Mouse (Mus musculus) CH12.LX (cell line): ENCODE data around the gene Myo19. TPM values are rescaled to one million over a fixed set of nuclear protein-coding genes. Genes with fewer than 3 reads are reported as not detected.

ENCODE experiments used
- DNase-seq: peaks from one replicate; pipeline ENCODE4 v3.0.0-alpha.2; 2013; ENCODE audit errors: extremely low read depth
- H3K27ac ChIP-seq: 2 replicates; pipeline ENCODE4 v1.5.1; 2012; ENCODE audit warnings: low read depth, mild to moderate bottlenecking, control low read depth, moderate library complexity; ENCODE audit not compliant: insufficient read depth
- H3K27me3 ChIP-seq: replicated peaks from 2 replicates; pipeline ENCODE3; 2012; ENCODE audit warnings: inconsistent platforms
- H3K36me3 ChIP-seq, 2 experiments: replicated peaks in 1 of 2; 2 replicates each; pipeline versions ENCODE3 to v1.6.1; 2012; ENCODE audit warnings: inconsistent platforms in 1 of 2, low read length in 1 of 2, mild to moderate bottlenecking in 1 of 2, mixed read lengths in 1 of 2, moderate library complexity in 1 of 2; ENCODE audit not compliant: control insufficient read depth in 1 of 2, insufficient read depth in 1 of 2
- H3K4me1 ChIP-seq, 2 experiments: 2 replicates each; pipeline ENCODE4 v1.6.1; 2012; ENCODE audit warnings: inconsistent platforms in 1 of 2, moderate library complexity in 1 of 2; ENCODE audit not compliant: insufficient read depth in 2 of 2, control insufficient read depth in 1 of 2
- H3K4me2 ChIP-seq: 2 replicates; pipeline ENCODE4 v1.6.1; 2012; ENCODE audit warnings: low read depth, mild to moderate bottlenecking, control low read depth; ENCODE audit not compliant: poor library complexity, insufficient read depth, severe bottlenecking
- H3K4me3 ChIP-seq, 3 experiments: fragments of 150-350 bp in 1 of 3; sonication (generic) in 1 of 3; replicated peaks in 1 of 3; 2 replicates each; pipeline versions ENCODE3 to v1.5.1; 2011 to 2012; ENCODE audit warnings: low read depth in 2 of 3, low read length in 2 of 3, mild to moderate bottlenecking in 2 of 3, moderate library complexity in 2 of 3, control low read depth in 1 of 3, improper control_type of control experiment in 1 of 3, inconsistent platforms in 1 of 3, mixed read lengths in 1 of 3; ENCODE audit not compliant: poor library complexity in 1 of 3
- H3K79me2 ChIP-seq: replicated peaks from 2 replicates; pipeline ENCODE4 v1.6.1; 2012; ENCODE audit warnings: mild to moderate bottlenecking, moderate library complexity; ENCODE audit not compliant: control insufficient read depth, poor library complexity, insufficient read depth, severe bottlenecking; ENCODE audit errors: extremely low read depth
- H3K9ac ChIP-seq: 2 replicates; pipeline ENCODE4 v1.6.1; 2012; ENCODE audit warnings: low read depth, mild to moderate bottlenecking, control low read depth, moderate library complexity; ENCODE audit not compliant: insufficient read depth
- H3K9me3 ChIP-seq: replicated peaks from 2 replicates; pipeline ENCODE3; 2012; ENCODE audit warnings: low read length, inconsistent platforms, mixed read lengths
- BHLHE40 ChIP-seq: IDR thresholded peaks from 2 replicates; pipeline ENCODE4 v1.6.1; 2011; ENCODE audit warnings: mild to moderate bottlenecking, low read depth, low read length, improper control_type of control experiment
- CHD1 ChIP-seq: IDR thresholded peaks from 2 replicates; pipeline ENCODE4 v1.6.1; 2012; ENCODE audit warnings: low read depth, low read length, improper control_type of control experiment, inconsistent platforms
- CHD2 ChIP-seq: IDR thresholded peaks from 2 replicates; pipeline ENCODE4 v1.6.1; 2011; ENCODE audit warnings: low read length, improper control_type of control experiment
- CTCF ChIP-seq, 2 experiments: IDR thresholded peaks in 1 of 2; conservative IDR thresholded peaks in 1 of 2; 2 replicates each; pipeline ENCODE4 v1.5.1; 2011 to 2012; ENCODE audit warnings: low read depth in 2 of 2, low read length in 2 of 2, improper control_type of control experiment in 1 of 2, inconsistent platforms in 1 of 2, mild to moderate bottlenecking in 1 of 2, moderate library complexity in 1 of 2
- E2F4 ChIP-seq: IDR thresholded peaks from 2 replicates; pipeline ENCODE4 v1.6.1; 2011; ENCODE audit warnings: low read depth, low read length, improper control_type of control experiment; ENCODE audit not compliant: insufficient replicate concordance
- ELF1 ChIP-seq: IDR thresholded peaks from 2 replicates; pipeline ENCODE4 v1.6.1; 2014; ENCODE audit warnings: low read depth, mild to moderate bottlenecking, inconsistent platforms, low read length, improper control_type of control experiment
- EP300 ChIP-seq: IDR thresholded peaks from 2 replicates; pipeline ENCODE4 v1.6.1; 2011; ENCODE audit warnings: low read length, improper control_type of control experiment
- ETS1 ChIP-seq: conservative IDR thresholded peaks from 2 replicates; pipeline ENCODE4 v1.6.1; 2012; ENCODE audit warnings: low read depth, mild to moderate bottlenecking, inconsistent platforms, low read length, improper control_type of control experiment, moderate library complexity
- GABPA ChIP-seq: IDR thresholded peaks from 2 replicates; pipeline ENCODE4 v1.6.1; 2012; ENCODE audit warnings: low read depth, low read length, improper control_type of control experiment, inconsistent platforms; ENCODE audit not compliant: insufficient replicate concordance
- HCFC1 ChIP-seq: IDR thresholded peaks from 2 replicates; pipeline ENCODE4 v1.6.1; 2012; ENCODE audit warnings: low read depth, mild to moderate bottlenecking, inconsistent platforms, low read length, improper control_type of control experiment
- IRF4 ChIP-seq: IDR thresholded peaks from 2 replicates; pipeline ENCODE4 v1.6.1; 2014; ENCODE audit warnings: low read depth, mild to moderate bottlenecking, inconsistent platforms, low read length, improper control_type of control experiment
- JUN ChIP-seq: IDR thresholded peaks from 2 replicates; pipeline ENCODE4 v1.6.1; 2011; ENCODE audit warnings: low read depth, mild to moderate bottlenecking, low read length, improper control_type of control experiment, moderate library complexity; ENCODE audit not compliant: insufficient read depth
- JUND ChIP-seq: conservative IDR thresholded peaks from 2 replicates; pipeline ENCODE4 v1.6.1; 2011; ENCODE audit warnings: low read depth, low read length, improper control_type of control experiment
- KAT2A ChIP-seq: IDR thresholded peaks from 2 replicates; pipeline ENCODE4 v1.6.1; 2012; ENCODE audit warnings: low read length, improper control_type of control experiment, inconsistent platforms; ENCODE audit not compliant: insufficient replicate concordance
- MAFK ChIP-seq: IDR thresholded peaks from 2 replicates; pipeline ENCODE4 v1.6.1; 2011; ENCODE audit warnings: low read length, improper control_type of control experiment; ENCODE audit not compliant: insufficient replicate concordance
- MAX ChIP-seq: IDR thresholded peaks from 2 replicates; pipeline ENCODE4 v1.6.1; 2011; ENCODE audit warnings: low read length, improper control_type of control experiment
- MAZ ChIP-seq: IDR thresholded peaks from 2 replicates; pipeline ENCODE4 v1.6.1; 2012; ENCODE audit warnings: low read depth, mild to moderate bottlenecking, inconsistent platforms, low read length, improper control_type of control experiment, moderate library complexity
- MEF2A ChIP-seq: IDR thresholded peaks from 2 replicates; pipeline ENCODE4 v1.6.1; 2014; ENCODE audit warnings: low read depth, mild to moderate bottlenecking, inconsistent platforms, low read length, improper control_type of control experiment, borderline replicate concordance
- MXI1 ChIP-seq: IDR thresholded peaks from 2 replicates; pipeline ENCODE4 v1.6.1; 2011; ENCODE audit warnings: mild to moderate bottlenecking, low read depth, low read length, improper control_type of control experiment
- MYC ChIP-seq: IDR thresholded peaks from 2 replicates; pipeline ENCODE4 v1.6.1; 2011; ENCODE audit warnings: low read depth, mild to moderate bottlenecking, improper control_type of control experiment, low read length
- NELFE ChIP-seq: IDR thresholded peaks from 2 replicates; pipeline ENCODE4 v1.6.1; 2011; ENCODE audit warnings: low read depth, low read length, improper control_type of control experiment
- NRF1 ChIP-seq: IDR thresholded peaks from 2 replicates; pipeline ENCODE4 v1.6.1; 2014; ENCODE audit warnings: low read depth, mild to moderate bottlenecking, inconsistent platforms, low read length, improper control_type of control experiment, moderate library complexity
- PAX5 ChIP-seq: IDR thresholded peaks from 2 replicates; pipeline ENCODE4 v1.6.1; 2012; ENCODE audit warnings: low read length, inconsistent platforms, mixed read lengths
- POLR2A ChIP-seq: IDR thresholded peaks from 2 replicates; pipeline ENCODE4 v1.6.1; 2011; ENCODE audit warnings: low read depth, mild to moderate bottlenecking, improper control_type of control experiment, low read length
- POLR2AphosphoS2 ChIP-seq: IDR thresholded peaks from 2 replicates; pipeline ENCODE4 v1.6.1; 2011; ENCODE audit warnings: low read depth, low read length, improper control_type of control experiment
- RAD21 ChIP-seq: IDR thresholded peaks from 2 replicates; pipeline ENCODE4 v1.6.1; 2011; ENCODE audit warnings: low read depth, mild to moderate bottlenecking, low read length, improper control_type of control experiment, moderate library complexity
- RCOR1 ChIP-seq: conservative IDR thresholded peaks from 2 replicates; pipeline ENCODE4 v1.6.1; 2012; ENCODE audit warnings: low read depth, mild to moderate bottlenecking, inconsistent platforms, low read length, improper control_type of control experiment
- SIN3A ChIP-seq: IDR thresholded peaks from 2 replicates; pipeline ENCODE4 v1.6.1; 2012; ENCODE audit warnings: low read length, improper control_type of control experiment, inconsistent platforms
- SMC3 ChIP-seq: IDR thresholded peaks from 2 replicates; pipeline ENCODE4 v1.6.1; 2011; ENCODE audit warnings: low read depth, low read length, improper control_type of control experiment
- TBP ChIP-seq: conservative IDR thresholded peaks from 2 replicates; pipeline ENCODE4 v1.6.1; 2011; ENCODE audit warnings: low read depth, low read length, improper control_type of control experiment
- TCF12 ChIP-seq: IDR thresholded peaks from 2 replicates; pipeline ENCODE4 v1.6.1; 2014; ENCODE audit warnings: low read depth, mild to moderate bottlenecking, inconsistent platforms, low read length, improper control_type of control experiment
- UBTF ChIP-seq: IDR thresholded peaks from 2 replicates; pipeline ENCODE4 v1.6.1; 2012; ENCODE audit warnings: low read depth, mild to moderate bottlenecking, inconsistent platforms, low read length, improper control_type of control experiment, moderate library complexity
- USF1 ChIP-seq: IDR thresholded peaks from 2 replicates; pipeline ENCODE4 v1.6.1; 2014; ENCODE audit warnings: low read depth, mild to moderate bottlenecking, inconsistent platforms, low read length, improper control_type of control experiment
- USF2 ChIP-seq: conservative IDR thresholded peaks from 2 replicates; pipeline ENCODE4 v1.6.1; 2011; ENCODE audit warnings: low read depth, low read length, improper control_type of control experiment
- ZC3H11A ChIP-seq: IDR thresholded peaks from 2 replicates; pipeline ENCODE4 v1.6.1; 2012; ENCODE audit warnings: low read depth, mild to moderate bottlenecking, inconsistent platforms, low read length, improper control_type of control experiment
- ZKSCAN1 ChIP-seq: IDR thresholded peaks from 2 replicates; pipeline ENCODE4 v1.6.1; 2012; ENCODE audit warnings: low read depth, inconsistent platforms, low read length, improper control_type of control experiment, borderline replicate concordance
- ZMIZ1 ChIP-seq: IDR thresholded peaks from 2 replicates; pipeline ENCODE4 v1.6.1; 2012; ENCODE audit warnings: low read depth, mild to moderate bottlenecking, inconsistent platforms, low read length, improper control_type of control experiment
- ZNF384 ChIP-seq: IDR thresholded peaks from 2 replicates; pipeline ENCODE4 v1.6.1; 2012; ENCODE audit warnings: low read depth, low read length, improper control_type of control experiment, inconsistent platforms
- dilution Hi-C: fragments of 300-500 bp; cut with MboI; formaldehyde crosslinking; loops from 2 replicates; pipeline ENCODE4 v1.14.3; 2020; ENCODE audit warnings: low sequenced_read_pairs; ENCODE audit not compliant: extremely low pct_unique_long_range_greater_than_20kb, extremely low pct_ligation_motif_present
- in situ Hi-C: fragments of 300-500 bp; cut with MboI; formaldehyde crosslinking; loops from 3 replicates; pipeline ENCODE4 v1.14.3; 2019; ENCODE audit warnings: low sequenced_read_pairs, low pct_ligation_motif_present, low pct_unique_long_range_greater_than_20kb, mixed read lengths
- polyA plus RNA-seq: library from polyadenylated mRNA; unstranded; fragments of >175 nt; gene quantifications from 2 replicates; pipeline ENCODE4 v1.2.1, GENCODE M21; 2012; ENCODE audit warnings: low read depth; ENCODE audit not compliant: insufficient read length
- total RNA-seq, 2 experiments: library from RNA; depleted of rRNA; stranded (reverse); fragments of 300-350 nt in 1 of 2; fragments of >200 nt in 1 of 2; gene quantifications; 2 replicates each; pipeline ENCODE4 v1.2.3; 2012 to 2014

Gene Myo19
- total and polyA plus RNA-seq, 3 experiments, result 8.0 to 27.1 (median 9.1) TPM

- no peaks in the 10 kb centered on the region for H3K9me3 ChIP-seq
- 0 out of 2 replicates have a peak within 1 kb of the TSS, but pooled peaks have one; percentile 18 for H3K27ac ChIP-seq
Measured at GRCm38 (mm10) chr11:84916053-84916702, 36.2 kb downstream of the Myo19 start, which contains the start of gene Znhit3. Gene Znhit3, minus strand, starts transcription at chr11:84916366.

GRCm38 (mm10) chr11:84916703-84917300 is 36.9 kb downstream of the Myo19 start:
- Histone ChIP-seq H3K4me1 (peaks cover 6 to 37% of the 10 kb centered on the region in 2 experiments; a peak in 3 of 4 replicates), H3K36me3 (peaks cover 20 to 26% of the 10 kb centered on the region in 2 experiments), H3K27me3 (peaks cover 19% of the 10 kb centered on the region), H3K79me2 (peaks cover 21% of the 10 kb centered on the region), H3K4me3 (peak overlapping the region in 2 of 3 experiments; percentile 83 to 98), H3K4me2 (no peak overlapping the region; the same call in 1 of the 2 replicates), H3K9me3 (no peaks in the 10 kb centered on the region), H3K9ac (no peak overlapping the region), H3K27ac (no peak overlapping the region)
- in situ Hi-C loops, result loop anchor here (5.0 to 10.0 kb wide), 4 partner anchors 40 to 338 kb away; no protein-coding TSS in a partner anchor
- dilution Hi-C loops, result no loop called here
- no peak for DNase-seq
- TF ChIP-seq RAD21 (no peak), USF1 (no peak), PAX5 (no peak), E2F4 (no peak), GABPA (no peak), MXI1 (no peak), RCOR1 (no peak), IRF4 (no peak), SIN3A (no peak), MAX (no peak), JUND (no peak), POLR2AphosphoS2 (no peak), UBTF (no peak), BHLHE40 (no peak)

More at GRCm38 (mm10) chr11:84916053-84916702, 36.2 kb downstream of the Myo19 start, which contains the start of gene Znhit3:
- Histone ChIP-seq H3K79me2 (peaks cover 21% of the 10 kb centered on the region), H3K36me3 (peaks cover 25 to 31% of the 10 kb centered on the region in 2 experiments), H3K4me2 (peak within 1 kb of the TSS; percentile 96), H3K4me1 (peaks cover 6 to 37% of the 10 kb centered on the region in 2 experiments; a peak in 3 of 4 replicates), H3K4me3 (peak within 1 kb of the TSS; percentile 83 to 98 (median 93)), H3K9ac (peak within 1 kb of the TSS; percentile 76), H3K27me3 (peaks cover 16% of the 10 kb centered on the region)
- DNase-seq, result peak; percentile 95
- dilution Hi-C loops, result no loop called here
- no peak for TF ChIP-seq SMC3
- TF ChIP-seq USF2, result 0 out of 2 replicates have a peak, but pooled peaks have one; percentile 22
- 0 out of 2 replicates have a peak, but pooled peaks have one; percentile 57 for TF ChIP-seq IRF4
- no peak for TF ChIP-seq ETS1
- peak; percentile 32; the same call in 1 of the 2 replicates for TF ChIP-seq BHLHE40
- peak; percentile 90 for TF ChIP-seq POLR2A
- peak; percentile 78; the same call in 1 of the 2 replicates for TF ChIP-seq MYC
- peak; percentile 95; the same call in 1 of the 2 replicates for TF ChIP-seq KAT2A
- TF ChIP-seq TCF12, result peak; percentile 74
- no peak for TF ChIP-seq RCOR1
- peak; percentile 55 for TF ChIP-seq MEF2A
- TF ChIP-seq CTCF (conservative IDR thresholded peaks at IDR 0.05 in 1 of 2, IDR thresholded peaks at IDR 0.05 in 1 of 2; ENCODE audit: low read depth in 2 of 2, low read length in 2 of 2), result no peak
- peak; percentile 94 for TF ChIP-seq NELFE
- TF ChIP-seq ZMIZ1, result peak; percentile 59; the same call in 1 of the 2 replicates
- TF ChIP-seq POLR2AphosphoS2, result peak; percentile 55; the same call in 1 of the 2 replicates
- no peak for TF ChIP-seq MAZ
- TF ChIP-seq JUND, result peak; percentile 25; the same call in 1 of the 2 replicates
- TF ChIP-seq PAX5, result no peak
- TF ChIP-seq MXI1, result peak; percentile 81
- no peak for TF ChIP-seq CHD1
- TF ChIP-seq USF1, result no peak
- TF ChIP-seq TBP, result peak; percentile 94
- no peak for TF ChIP-seq EP300
- TF ChIP-seq ZNF384, result peak; percentile 79
- no peak for TF ChIP-seq ZC3H11A
- peak; percentile 96 for TF ChIP-seq HCFC1
- peak; percentile 80 for TF ChIP-seq ELF1
- TF ChIP-seq NRF1, result peak; percentile 64
- TF ChIP-seq UBTF, result no peak
- peak; percentile 93; the same call in 1 of the 2 replicates for TF ChIP-seq E2F4
- TF ChIP-seq MAX, result peak; percentile 58
- TF ChIP-seq CHD2, result peak; percentile 80; the same call in 1 of the 2 replicates
- no peak; the same call in 1 of the 2 replicates for TF ChIP-seq ZKSCAN1
- no peak for TF ChIP-seq JUN
- peak; percentile 100 for TF ChIP-seq SIN3A
- TF ChIP-seq MAFK, result peak; percentile 73; the same call in 1 of the 2 replicates
- TF ChIP-seq GABPA, result peak; percentile 66; the same call in 1 of the 2 replicates
- no peak for TF ChIP-seq RAD21
- in situ Hi-C loops, result loop anchor here (5.0 to 10.0 kb wide), 4 partner anchors 39 to 339 kb away; no protein-coding TSS in a partner anchor
